Mouse (Mus musculus): ENCODE results near the gene Shc2. TPM values are rescaled to one million over a fixed set of nuclear protein-coding genes. Genes with fewer than 3 reads are reported as not detected.
A peak's percentile ranks its signal among the peaks of the same experiment; 100 is the strongest.

The Shc2 gene
- polyA plus RNA-seq, 1 experiment, result not detected

- H3K4me1 ChIP-seq (ENCODE audit: control insufficient read depth, insufficient read depth, low read length), result peaks cover 18% of the 10 kb centered on the region
- WGBS, result 2% methylated on average over 10 of the region's 10 CpGs
- no peak overlapping the region for H3K27ac ChIP-seq (ENCODE audit: insufficient read depth, low read depth, low read length)
- no peak for TF ChIP-seq POLR2A (IDR thresholded peaks at IDR 0.05; ENCODE audit: insufficient read depth, low read depth, low read length)
- no peak for TF ChIP-seq CTCF (IDR thresholded peaks at IDR 0.05; ENCODE audit: insufficient read depth, low read depth, low read length)
- H3K4me3 ChIP-seq (ENCODE audit: insufficient read depth, low read depth, low read length), result peak overlapping the region; percentile 62
Measured at GRCm38 (mm10) chr10:79682551-79682915, 44.8 kb upstream of the Shc2 start.

- Histone ChIP-seq H3K4me1 (ENCODE audit: control insufficient read depth, insufficient read depth, low read length) (peaks cover 18% of the 10 kb centered on the region), H3K27ac (ENCODE audit: insufficient read depth, low read depth, low read length) (peak within 1 kb of the TSS; percentile 52), H3K4me3 (ENCODE audit: insufficient read depth, low read depth, low read length) (peak within 1 kb of the TSS; percentile 62)
- TF ChIP-seq POLR2A (IDR thresholded peaks at IDR 0.05; ENCODE audit: insufficient read depth, low read depth, low read length) (peak; percentile 89), CTCF (IDR thresholded peaks at IDR 0.05; ENCODE audit: insufficient read depth, low read depth, low read length) (no peak)
- WGBS, result 1% methylated on average over 84 of the region's 84 CpGs
Measured at GRCm38 (mm10) chr10:79681591-79682245, 44.0 kb upstream of the Shc2 start, which contains the start of gene Cdc34. Gene Cdc34, plus strand, starts transcription at chr10:79682195.

GRCm38 (mm10) chr10:79680606-79681495, 43.1 kb upstream of the Shc2 start:
- WGBS, result 36% methylated on average over 11 of the region's 11 CpGs
- TF ChIP-seq POLR2A (IDR thresholded peaks at IDR 0.05; ENCODE audit: insufficient read depth, low read depth, low read length) (no peak), CTCF (IDR thresholded peaks at IDR 0.05; ENCODE audit: insufficient read depth, low read depth, low read length) (no peak)
- H3K4me3 ChIP-seq (ENCODE audit: insufficient read depth, low read depth, low read length), result peak overlapping the region; percentile 56
- peaks cover 18% of the 10 kb centered on the region for H3K4me1 ChIP-seq (ENCODE audit: control insufficient read depth, insufficient read depth, low read length)
- peak overlapping the region; percentile 52 for H3K27ac ChIP-seq (ENCODE audit: insufficient read depth, low read depth, low read length)

- TF ChIP-seq CTCF (IDR thresholded peaks at IDR 0.05; ENCODE audit: insufficient read depth, low read depth, low read length) (no peak), POLR2A (IDR thresholded peaks at IDR 0.05; ENCODE audit: insufficient read depth, low read depth, low read length) (no peak)
- H3K4me1 ChIP-seq (ENCODE audit: control insufficient read depth, insufficient read depth, low read length), result peaks cover 11% of the 10 kb centered on the region
- no peak overlapping the region for H3K27ac ChIP-seq (ENCODE audit: insufficient read depth, low read depth, low read length)
- H3K4me3 ChIP-seq (ENCODE audit: insufficient read depth, low read depth, low read length), result no peak overlapping the region
- WGBS, result 68% methylated on average over 44 of the region's 44 CpGs
Measured at GRCm38 (mm10) chr10:79675346-79676035, 37.8 kb upstream of the Shc2 start.

- no peak overlapping the region for H3K4me3 ChIP-seq (ENCODE audit: insufficient read depth, low read depth, low read length)
- WGBS, result 93% methylated on average over 3 of the region's 3 CpGs
- H3K4me1 ChIP-seq (ENCODE audit: control insufficient read depth, insufficient read depth, low read length), result peaks cover 19% of the 10 kb centered on the region
- H3K27ac ChIP-seq (ENCODE audit: insufficient read depth, low read depth, low read length), result no peak overlapping the region
- no peak for TF ChIP-seq POLR2A (IDR thresholded peaks at IDR 0.05; ENCODE audit: insufficient read depth, low read depth, low read length)
- TF ChIP-seq CTCF (IDR thresholded peaks at IDR 0.05; ENCODE audit: insufficient read depth, low read depth, low read length), result no peak
Measured at GRCm38 (mm10) chr10:79673054-79673453, 35.3 kb upstream of the Shc2 start.

GRCm38 (mm10) chr10:79672088-79672455, 34.4 kb upstream of the Shc2 start:
- H3K4me1 ChIP-seq (ENCODE audit: control insufficient read depth, insufficient read depth, low read length), result peaks cover 20% of the 10 kb centered on the region
- WGBS, result 54% methylated on average over 3 of the region's 3 CpGs
- no peak overlapping the region for H3K4me3 ChIP-seq (ENCODE audit: insufficient read depth, low read depth, low read length)
- H3K27ac ChIP-seq (ENCODE audit: insufficient read depth, low read depth, low read length), result no peak overlapping the region
- TF ChIP-seq CTCF (IDR thresholded peaks at IDR 0.05; ENCODE audit: insufficient read depth, low read depth, low read length), result no peak
- TF ChIP-seq POLR2A (IDR thresholded peaks at IDR 0.05; ENCODE audit: insufficient read depth, low read depth, low read length), result no peak

GRCm38 (mm10) chr10:79671396-79672087, 33.8 kb upstream of the Shc2 start:
- peaks cover 20% of the 10 kb centered on the region for H3K4me1 ChIP-seq (ENCODE audit: control insufficient read depth, insufficient read depth, low read length)
- no peak for TF ChIP-seq POLR2A (IDR thresholded peaks at IDR 0.05; ENCODE audit: insufficient read depth, low read depth, low read length)
- TF ChIP-seq CTCF (IDR thresholded peaks at IDR 0.05; ENCODE audit: insufficient read depth, low read depth, low read length), result no peak
- H3K4me3 ChIP-seq (ENCODE audit: insufficient read depth, low read depth, low read length), result no peak overlapping the region
- H3K27ac ChIP-seq (ENCODE audit: insufficient read depth, low read depth, low read length), result no peak overlapping the region
- 81% methylated on average over 6 of the region's 6 CpGs for WGBS

- H3K27ac ChIP-seq (ENCODE audit: insufficient read depth, low read depth, low read length), result 0 out of 2 replicates have a peak overlapping the region, but pooled peaks have one; percentile 11
- peak overlapping the region; percentile 65 for H3K4me3 ChIP-seq (ENCODE audit: insufficient read depth, low read depth, low read length)
- no peak for TF ChIP-seq POLR2A (IDR thresholded peaks at IDR 0.05; ENCODE audit: insufficient read depth, low read depth, low read length)
- TF ChIP-seq CTCF (IDR thresholded peaks at IDR 0.05; ENCODE audit: insufficient read depth, low read depth, low read length), result no peak
- H3K4me1 ChIP-seq (ENCODE audit: control insufficient read depth, insufficient read depth, low read length), result peaks cover 20% of the 10 kb centered on the region
- 33% methylated on average over 15 of the region's 15 CpGs for WGBS
Measured at GRCm38 (mm10) chr10:79670071-79670888, 32.6 kb upstream of the Shc2 start.
